ENCODE assay signal across 8 mouse cellular contexts in the genomic region with DNA sequence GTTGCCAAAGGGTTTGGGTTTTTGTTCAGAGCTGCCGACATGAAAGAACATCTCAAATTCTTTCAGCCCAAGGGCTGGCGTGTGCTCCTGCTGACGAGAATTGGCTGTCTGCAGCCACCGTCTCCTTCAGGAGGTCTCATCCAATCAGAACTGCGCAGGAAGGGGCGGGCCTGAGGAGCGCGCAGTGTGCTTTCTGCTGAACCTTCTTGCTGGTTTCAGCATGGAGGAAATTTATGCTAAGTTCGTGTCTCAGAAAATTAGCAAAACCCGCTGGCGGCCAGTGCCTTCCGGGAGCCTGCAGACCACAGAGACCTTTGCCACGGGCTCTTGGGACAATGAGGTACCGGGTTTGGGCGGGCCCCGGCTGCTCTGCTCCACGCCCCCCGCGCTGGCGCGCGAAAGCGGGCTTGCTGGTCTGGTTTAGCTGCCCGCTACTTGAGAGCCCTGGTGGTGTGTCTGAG. TPM values are rescaled to one million over a fixed set of nuclear protein-coding genes. Genes with fewer than 3 reads are reported as not detected.
DNase-seq lines count a peak whose midpoint lies in the region; ATAC-seq and TF ChIP-seq lines count a peak whose summit lies in the region.

A gene (plus strand): TSS at position 162 of the 461 bp plus-strand sequence.

- H3K27ac ChIP-seq in bone marrow macrophage, adult 2 months (ENCODE audit: insufficient read depth, low read depth, low read length): peak within 1 kb of the TSS; percentile 63
- 0 out of 2 replicates have a peak within 1 kb of the TSS, but pooled peaks have one; percentile 39 for H3K27ac ChIP-seq in embryonic fibroblast, embryonic 13.5 days (ENCODE audit: insufficient read depth, low read length)
- H3K27ac ChIP-seq in heart, embryonic 10.5 days: peak within 1 kb of the TSS; percentile 88
- H3K27ac ChIP-seq in kidney, embryonic 16.5 days (ENCODE audit: low read length): peak within 1 kb of the TSS; percentile 92
- H3K27ac ChIP-seq in liver, adult 2 months (replicated peaks; ENCODE audit: insufficient read depth, low read depth, low read length): peak within 1 kb of the TSS; percentile 41; the same call in 1 of the 2 replicates

- peak; percentile 85 for ATAC-seq in kidney, embryonic 16.5 days (ENCODE audit: low FRiP score, low TSS enrichment)

- WGBS in heart, embryonic 10.5 days: under 1% methylated on average over 24 of the region's 24 CpGs
- WGBS in kidney, embryonic 16.5 days: under 1% methylated on average over 24 of the region's 24 CpGs
- under 1% methylated on average over 24 of the region's 24 CpGs for WGBS in liver, adult 2 months

- no peak for TF ChIP-seq CTCF in bone marrow macrophage, adult 2 months (IDR thresholded peaks at IDR 0.05; ENCODE audit: low read depth, low read length)
- TF ChIP-seq CTCF in embryonic fibroblast, embryonic 13.5 days (IDR thresholded peaks at IDR 0.05; ENCODE audit: borderline replicate concordance, insufficient read depth, low read length): no peak
- no peak for TF ChIP-seq CTCF in liver, adult 2 months (IDR thresholded peaks at IDR 0.05; ENCODE audit: low read depth, low read length)

- H3K9me3 ChIP-seq in heart, embryonic 10.5 days: no peaks in the 10 kb centered on the region
- no peaks in the 10 kb centered on the region for H3K9me3 ChIP-seq in kidney, embryonic 16.5 days (ENCODE audit: low read length)

- no peaks in the 10 kb centered on the region for H3K27me3 ChIP-seq in heart, embryonic 10.5 days (ENCODE audit: insufficient read depth, poor library complexity, severe bottlenecking)
- no peaks in the 10 kb centered on the region for H3K27me3 ChIP-seq in kidney, embryonic 16.5 days (ENCODE audit: insufficient read depth, low read length)
- H3K27me3 ChIP-seq in liver, adult 2 months (ENCODE audit: control insufficient read depth, insufficient read depth, low read length): no peaks in the 10 kb centered on the region
- H3K27me3 ChIP-seq in myocyte (ENCODE audit: control insufficient read depth, insufficient read depth, insufficient read length): no peaks in the 10 kb centered on the region
- no peaks in the 10 kb centered on the region for H3K27me3 ChIP-seq in splenic B cell, adult 2 months (ENCODE audit: control insufficient read depth, insufficient read depth, low read length, poor library complexity, severe bottlenecking)

- peak within 1 kb of the TSS; percentile 79 for H3K4me3 ChIP-seq in bone marrow macrophage, adult 2 months (ENCODE audit: insufficient read depth, low read length)
- peak within 1 kb of the TSS; percentile 80 for H3K4me3 ChIP-seq in embryonic fibroblast, embryonic 13.5 days (ENCODE audit: insufficient read depth, low read length)
- H3K4me3 ChIP-seq in heart, embryonic 10.5 days: peak within 1 kb of the TSS; percentile 89
- H3K4me3 ChIP-seq in kidney, embryonic 16.5 days (ENCODE audit: low read length): peak within 1 kb of the TSS; percentile 94
- H3K4me3 ChIP-seq in liver, adult 2 months (ENCODE audit: insufficient read depth, low read depth, low read length): peak within 1 kb of the TSS; percentile 79
- peak within 1 kb of the TSS; percentile 48 for H3K4me3 ChIP-seq in myocyte

- peak; percentile 93 for DNase-seq in A20 (ENCODE audit: low read depth, low spot score)
- DNase-seq in heart, embryonic 10.5 days (ENCODE audit: low spot score): peak; percentile 95
- DNase-seq in liver, adult 2 months (ENCODE audit: extremely low read depth, low read depth, low spot score): peak; percentile 82
- DNase-seq in splenic B cell, adult 2 months (ENCODE audit: low read depth, low spot score): peak; percentile 95

- H3K79me2 ChIP-seq in liver, adult 2 months (ENCODE audit: control insufficient read depth, insufficient read depth, low read length): peaks cover 6% of the 10 kb centered on the region; the same call in 1 of the 2 replicates
- peaks cover 28% of the 10 kb centered on the region for H3K79me2 ChIP-seq in myocyte (ENCODE audit: control insufficient read depth, insufficient read depth)

- H3K4me1 ChIP-seq in bone marrow macrophage, adult 2 months (ENCODE audit: control insufficient read depth, insufficient read depth, low read length): peaks cover 13% of the 10 kb centered on the region
- H3K4me1 ChIP-seq in embryonic fibroblast, embryonic 13.5 days (ENCODE audit: control insufficient read depth, insufficient read depth, low read length): no peaks in the 10 kb centered on the region; the same call in 1 of the 2 replicates
- peaks cover 13% of the 10 kb centered on the region for H3K4me1 ChIP-seq in heart, embryonic 10.5 days
- H3K4me1 ChIP-seq in kidney, embryonic 16.5 days (ENCODE audit: insufficient read depth, low read length): peaks cover 15% of the 10 kb centered on the region
- peaks cover 9% of the 10 kb centered on the region; the same call in 1 of the 2 replicates for H3K4me1 ChIP-seq in liver, adult 2 months (ENCODE audit: control insufficient read depth, insufficient read depth, low read length)

- peak within 1 kb of the TSS; percentile 86 for H3K9ac ChIP-seq in kidney, embryonic 16.5 days (replicated peaks; ENCODE audit: low read length)
- peak within 1 kb of the TSS; percentile 68 for H3K9ac ChIP-seq in liver, adult 2 months (ENCODE audit: low read depth, low read length)

- no peak for TF ChIP-seq POLR2A in bone marrow macrophage, adult 2 months (IDR thresholded peaks at IDR 0.05; ENCODE audit: borderline replicate concordance, low read depth, low read length)
- TF ChIP-seq POLR2A in embryonic fibroblast, embryonic 13.5 days (IDR thresholded peaks at IDR 0.05; ENCODE audit: low read depth, low read length): peak; percentile 59
- TF ChIP-seq POLR2A in liver, adult 2 months (IDR thresholded peaks at IDR 0.05; ENCODE audit: extremely low read depth, insufficient read depth, low read length): no peak
- TF ChIP-seq POLR2A in myocyte (IDR thresholded peaks at IDR 0.05; ENCODE audit: insufficient read length, low read depth): peak; percentile 60

- H3ac ChIP-seq in myocyte (ENCODE audit: control insufficient read depth, insufficient read length): peak within 1 kb of the TSS; percentile 52

- H3K4me2 ChIP-seq in kidney, embryonic 16.5 days (replicated peaks; ENCODE audit: low read depth, low read length): peak within 1 kb of the TSS; percentile 82
- H3K4me2 ChIP-seq in myocyte (ENCODE audit: low read depth): peak within 1 kb of the TSS; percentile 91

- peaks cover 26% of the 10 kb centered on the region for H3K36me3 ChIP-seq in heart, embryonic 10.5 days
- H3K36me3 ChIP-seq in kidney, embryonic 16.5 days (ENCODE audit: insufficient read depth, low read length): peaks cover 20% of the 10 kb centered on the region; the same call in 1 of the 2 replicates
- H3K36me3 ChIP-seq in liver, adult 2 months (ENCODE audit: control insufficient read depth, insufficient read depth, low read length): peaks cover 1% of the 10 kb centered on the region; the same call in 1 of the 2 replicates
- H3K36me3 ChIP-seq in myocyte (ENCODE audit: control insufficient read depth, insufficient read depth): no peaks in the 10 kb centered on the region
- H3K36me3 ChIP-seq in splenic B cell, adult 2 months (ENCODE audit: control insufficient read depth, insufficient read depth, low read length, poor library complexity, severe bottlenecking): peaks cover 3% of the 10 kb centered on the region

TF ChIP-seq in myocyte, 11 proteins besides CTCF, POLR2A, EP300 and RAD21:
- TF ChIP-seq TCF3 (IDR thresholded peaks at IDR 0.05; ENCODE audit: insufficient read length, low read depth) (no peak), SRF (IDR thresholded peaks at IDR 0.05; ENCODE audit: control insufficient read depth, insufficient read length, low read depth) (no peak), REST (IDR thresholded peaks at IDR 0.05; ENCODE audit: insufficient read depth, insufficient read length) (no peak), TCF12 (IDR thresholded peaks at IDR 0.05; ENCODE audit: insufficient read depth, poor library complexity, severe bottlenecking) (no peak), E2F4 (IDR thresholded peaks at IDR 0.05; ENCODE audit: insufficient read depth) (peak; percentile 81), MYOG (IDR thresholded peaks at IDR 0.05; ENCODE audit: control insufficient read depth in 1 of 3, insufficient read depth in 1 of 3, insufficient read length in 2 of 3, low read depth in 2 of 3) (no peak), MAX (IDR thresholded peaks at IDR 0.05; ENCODE audit: low read depth) (peak; percentile 67), CEBPB (IDR thresholded peaks at IDR 0.05; ENCODE audit: insufficient read depth, poor library complexity, severe bottlenecking) (no peak), POLR2AphosphoS2 (IDR thresholded peaks at IDR 0.05; ENCODE audit: insufficient read length, low read depth) (peak; percentile 70), MYOD1 (IDR thresholded peaks at IDR 0.05; ENCODE audit: control insufficient read depth in 1 of 3, insufficient read length in 2 of 3, low read depth in 2 of 3) (no peak), USF1 (IDR thresholded peaks at IDR 0.05; ENCODE audit: low read depth) (no peak)

RNA-seq across cellular contexts. Expression of the gene that starts here (rescaled TPM):
- polyA plus RNA-seq in bone marrow macrophage, adult 2 months (2012; ENCODE audit: insufficient read depth, insufficient read length, missing spikeins): 7.1 and 7.6 TPM in 2 replicates
- polyA plus RNA-seq in embryonic fibroblast, embryonic 13.5 days (2011; ENCODE audit: insufficient read length, low read depth, missing spikeins): 22.0 and 25.6 TPM in 2 replicates
- polyA plus RNA-seq in heart, embryonic 10.5 days (2016; fragmentation: Nextera tagmentation; extraction: Ambion mirVana): 55.5 and 72.0 TPM in 2 replicates
- 52.2 and 56.8 TPM in 2 replicates for polyA plus RNA-seq in kidney, embryonic 16.5 days (2015; fragmentation: Nextera tagmentation; extraction: Ambion mirVana)
- 4.4 and 7.2 TPM in 2 replicates for total RNA-seq in liver, adult 2 months (2014; rRNA removed)
- 2.6 and 3.6 TPM in 2 replicates for polyA plus RNA-seq in liver, adult 2 months (2012; rRNA removed)
- 15.4 TPM for polyA plus RNA-seq in myocyte (2012; fragmentation: generic; extraction: Trizol)

Comparison
In these comparisons a context has a peak if more than half of its experiments do, and no peak if none do; other contexts are left out.
1. Peak in every context shown above with its lines: DNase-seq, ATAC-seq, H3K4me3 ChIP-seq and H3K27ac ChIP-seq.
2. H3K27ac ChIP-seq: peak in every context shown above with its lines; median percentile 92 in kidney, embryonic 16.5 days; 88 in heart, embryonic 10.5 days; 63 in bone marrow macrophage, adult 2 months; 41 in liver, adult 2 months; 39 in embryonic fibroblast, embryonic 13.5 days.
3. POLR2A ChIP-seq: peak in embryonic fibroblast, embryonic 13.5 days (single experiment) and myocyte (single experiment); none in bone marrow macrophage, adult 2 months (single experiment) and liver, adult 2 months (single experiment).